Mouse (Mus musculus): ENCODE results near the gene Mapk14. TPM values are rescaled to one million over a fixed set of nuclear protein-coding genes. Genes with fewer than 3 reads are reported as not detected.
"Not testable (repeated sequence)": the region's sequence is repeated elsewhere in the genome, so short reads cannot be mapped to it uniquely, and the experiment has no call there.

The Mapk14 gene
- total RNA-seq, 2 experiments from 2014 or later: 66.5 to 68.1 TPM

DNA sequence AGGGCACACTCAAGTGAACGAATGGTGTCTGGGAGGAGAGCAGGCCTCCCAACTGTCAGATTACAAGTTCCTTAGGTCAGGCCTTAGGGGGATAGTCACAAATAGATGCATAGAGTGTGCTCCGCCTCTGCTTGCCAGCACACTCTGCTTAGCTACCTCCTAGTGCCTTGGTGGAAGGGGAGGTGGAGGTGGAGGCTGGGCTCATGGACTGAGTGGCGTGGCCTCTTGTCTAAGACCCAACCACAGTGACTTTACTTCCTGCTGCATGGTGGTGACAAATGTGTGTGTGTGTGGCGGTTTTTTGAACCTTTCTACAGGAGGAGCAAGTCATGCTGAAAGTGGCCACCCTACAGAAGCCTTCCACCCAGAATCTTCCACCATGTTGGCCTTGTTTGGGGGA is 45.4 kb downstream of the Mapk14 start:
- DNase-seq (ENCODE audit: low spot score in 2 of 2): no peak

DNA sequence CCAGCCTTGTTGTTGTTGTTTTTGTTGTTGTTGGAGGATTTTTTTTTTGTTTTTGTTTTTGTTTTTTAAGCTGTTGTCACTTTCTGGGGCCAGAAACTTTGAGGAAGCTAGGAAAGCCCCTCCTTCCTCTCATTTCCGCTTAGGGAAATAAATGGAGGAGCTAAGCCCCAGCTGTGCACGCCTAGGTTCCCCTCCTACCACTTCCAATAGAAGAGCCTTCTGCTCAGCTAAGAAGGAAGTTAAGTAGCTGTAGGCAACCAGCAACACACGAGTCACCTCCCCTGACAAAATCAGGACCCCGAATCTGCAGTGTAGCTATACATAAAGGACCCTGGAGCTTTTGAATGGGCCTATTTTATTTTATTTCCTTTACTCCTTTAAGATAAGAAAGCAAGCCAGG is 46.8 kb downstream of the Mapk14 start:
- DNase-seq (ENCODE audit: low spot score in 2 of 2): no peak

DNA sequence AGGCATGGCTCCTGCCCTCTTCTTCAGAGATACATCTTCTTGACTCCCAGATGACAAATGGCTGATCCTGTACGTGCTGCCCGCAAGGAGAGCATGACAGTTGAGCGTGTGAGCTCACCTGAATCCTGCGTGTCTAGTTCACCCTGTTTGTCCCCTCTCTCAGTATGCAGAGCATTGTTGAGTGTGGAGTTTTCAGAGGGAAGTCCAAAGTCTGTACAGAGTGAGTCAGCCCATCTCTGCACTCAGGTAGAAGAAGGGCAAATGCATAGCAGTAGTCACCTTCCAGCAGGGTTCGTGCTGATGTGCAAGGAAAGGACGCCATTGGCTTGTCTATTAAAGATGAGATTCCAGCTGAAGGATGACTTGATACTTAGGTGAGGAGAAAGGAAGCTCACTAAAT is 48.1 kb downstream of the Mapk14 start:
- no peak for DNase-seq (ENCODE audit: low spot score in 2 of 2)

DNA sequence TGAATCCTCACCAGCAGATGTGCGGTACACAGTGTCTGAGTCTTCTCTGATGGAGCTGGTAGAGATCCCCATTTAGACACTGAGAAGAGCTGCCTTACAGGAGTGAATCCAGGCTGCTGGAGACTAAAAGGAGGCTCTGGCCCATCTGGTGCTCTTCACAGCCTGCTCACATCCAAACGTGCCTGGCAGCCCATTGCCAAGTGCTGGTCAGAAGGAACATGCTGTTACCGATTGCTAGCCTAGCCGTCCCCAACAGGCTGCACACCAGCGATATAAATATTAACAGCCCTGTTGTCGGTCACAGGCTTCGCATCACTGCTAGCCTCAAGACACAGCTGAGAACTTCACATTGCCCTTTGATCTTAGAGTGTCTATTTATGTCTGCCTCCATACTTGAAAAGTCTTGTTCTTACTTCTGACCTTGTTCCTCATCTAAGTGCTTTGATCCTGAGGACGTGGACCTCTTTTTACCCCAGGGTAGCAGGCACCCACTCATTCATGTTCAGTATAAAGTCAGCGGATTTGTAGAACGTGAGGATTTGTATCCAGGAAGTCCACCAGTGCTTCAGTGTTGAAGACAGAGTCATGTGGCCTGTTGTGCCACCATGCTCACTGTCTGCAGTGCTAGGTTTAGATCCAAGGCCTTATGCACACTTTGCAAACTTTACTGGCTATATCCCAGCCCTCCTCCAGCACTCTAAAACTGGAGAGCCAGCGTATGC is 52.2 kb downstream of the Mapk14 start:
- peak; percentile 42 to 57 for DNase-seq (ENCODE audit: low spot score in 2 of 2)

DNA sequence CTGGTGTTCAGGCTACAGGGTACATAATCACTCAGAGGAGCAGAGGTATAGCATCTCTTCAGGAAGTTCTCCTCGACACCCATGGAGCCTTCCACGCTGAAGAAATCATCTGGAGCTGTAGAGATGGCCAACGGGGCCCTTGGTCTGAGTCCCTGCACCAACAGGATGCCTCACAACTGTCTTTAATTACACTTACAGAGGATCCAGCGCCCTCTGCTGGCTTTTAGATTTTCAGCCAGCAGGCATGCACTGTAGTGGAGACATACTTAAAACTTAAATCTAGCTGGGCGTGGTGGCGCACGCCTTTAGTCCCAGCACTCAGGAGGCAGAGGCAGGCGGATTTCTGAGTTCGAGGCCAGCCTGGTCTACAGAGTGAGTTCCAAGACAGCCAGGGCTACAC is 52.8 kb downstream of the Mapk14 start:
- DNase-seq (ENCODE audit: low spot score in 2 of 2): no peak

DNA sequence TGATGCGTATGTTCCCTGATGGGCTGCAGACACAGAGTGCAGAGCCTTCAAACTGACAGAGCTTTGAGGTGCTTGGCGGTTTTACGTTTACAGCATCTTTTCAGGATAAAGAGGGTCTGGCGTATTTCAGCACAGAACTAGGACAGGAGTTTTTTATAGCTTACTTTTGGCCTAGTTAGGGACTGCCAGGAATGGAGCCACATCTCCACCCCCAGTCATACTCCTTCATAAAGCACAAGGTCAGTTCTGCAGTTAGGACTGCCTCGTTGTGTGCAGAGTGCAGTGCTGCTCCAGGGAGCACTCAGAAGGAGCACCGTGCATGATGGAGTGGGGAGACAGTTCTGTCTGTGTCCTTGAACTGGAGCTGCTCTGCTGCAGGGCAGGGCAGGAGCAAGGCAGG is 54.6 kb downstream of the Mapk14 start:
- no peak for DNase-seq (ENCODE audit: low spot score in 2 of 2)

DNA sequence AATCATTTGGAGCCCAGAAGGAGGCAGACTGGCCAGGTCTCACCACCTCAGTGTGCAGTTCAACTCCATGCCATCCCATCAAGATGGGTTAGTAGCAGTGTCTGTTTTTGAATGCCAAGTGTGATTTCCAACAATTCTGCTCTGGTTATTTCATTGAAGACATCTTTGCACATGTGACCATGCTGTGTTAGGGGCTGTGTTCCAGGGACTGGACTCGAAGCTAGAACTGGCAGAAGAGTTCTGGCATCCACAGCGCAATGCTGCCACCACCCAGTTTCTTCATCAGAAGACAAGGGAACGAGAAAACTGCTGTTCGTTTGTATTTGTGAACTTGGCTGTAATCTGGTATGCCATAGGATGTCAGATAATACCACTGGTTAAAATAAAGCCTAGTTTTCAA is 56.9 kb downstream of the Mapk14 start:
- no peak for DNase-seq (ENCODE audit: low spot score in 2 of 2)

DNA sequence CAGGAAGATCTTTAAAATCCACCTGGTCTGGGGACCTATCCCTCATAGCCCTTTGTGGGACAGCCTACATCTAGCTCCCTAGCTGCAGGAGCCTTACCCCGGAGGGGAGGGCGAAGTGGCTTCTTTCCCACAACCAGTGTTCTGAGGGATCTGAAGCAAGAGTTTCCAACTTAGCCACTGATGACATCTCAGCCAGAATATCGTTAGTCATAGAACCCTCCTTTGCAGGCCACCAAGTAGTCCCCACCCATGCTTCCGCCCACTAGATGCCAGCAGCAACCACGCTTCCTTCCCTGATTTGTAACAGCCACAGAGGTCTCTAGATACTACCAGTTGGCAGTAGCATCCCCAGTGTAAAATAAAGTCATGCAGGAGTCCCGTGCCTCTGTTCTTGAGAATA is 59.5 kb downstream of the Mapk14 start:
- no peak for DNase-seq (ENCODE audit: low spot score in 2 of 2)

DNA sequence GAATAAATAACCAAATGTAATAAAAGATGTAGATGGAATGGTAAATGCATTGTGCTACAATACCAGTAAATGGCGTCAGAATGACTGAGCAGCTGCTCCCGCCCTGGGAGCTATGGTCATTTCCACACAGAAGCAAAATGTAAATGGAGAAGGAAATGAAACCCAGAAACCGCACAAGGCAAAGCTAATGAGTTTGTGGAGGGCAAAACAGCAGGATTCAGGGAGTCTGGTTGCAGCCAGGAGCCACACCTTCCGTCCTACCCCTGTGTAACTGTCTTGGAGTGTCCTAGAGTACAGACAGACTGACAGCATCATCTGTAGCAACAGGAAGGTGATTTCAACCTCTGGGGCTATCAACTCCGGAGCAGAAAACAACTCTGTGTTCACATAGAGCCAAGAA is 65.3 kb downstream of the Mapk14 start:
- no peak for DNase-seq (ENCODE audit: low spot score in 2 of 2)

DNA sequence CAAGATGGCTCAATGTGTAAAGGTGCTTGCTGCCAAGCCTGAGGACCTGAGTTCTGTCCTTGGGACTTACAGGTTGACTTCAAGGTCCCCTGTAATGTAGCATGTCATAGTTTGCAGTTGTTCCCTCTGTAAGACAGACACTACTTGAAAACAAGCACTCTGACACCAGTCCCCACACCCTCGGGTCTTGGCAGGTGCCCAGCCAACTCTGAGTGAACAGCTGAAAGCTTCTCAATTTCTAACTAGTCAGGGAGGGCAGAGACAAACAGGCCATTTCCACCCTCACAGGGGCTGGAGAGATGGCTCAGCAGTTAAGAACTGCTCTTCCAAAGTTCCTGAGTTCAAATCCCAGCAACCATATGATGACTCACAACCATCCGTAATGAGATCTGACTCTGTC is 66.3 kb downstream of the Mapk14 start:
- no peak for DNase-seq (ENCODE audit: low spot score in 2 of 2)

DNA sequence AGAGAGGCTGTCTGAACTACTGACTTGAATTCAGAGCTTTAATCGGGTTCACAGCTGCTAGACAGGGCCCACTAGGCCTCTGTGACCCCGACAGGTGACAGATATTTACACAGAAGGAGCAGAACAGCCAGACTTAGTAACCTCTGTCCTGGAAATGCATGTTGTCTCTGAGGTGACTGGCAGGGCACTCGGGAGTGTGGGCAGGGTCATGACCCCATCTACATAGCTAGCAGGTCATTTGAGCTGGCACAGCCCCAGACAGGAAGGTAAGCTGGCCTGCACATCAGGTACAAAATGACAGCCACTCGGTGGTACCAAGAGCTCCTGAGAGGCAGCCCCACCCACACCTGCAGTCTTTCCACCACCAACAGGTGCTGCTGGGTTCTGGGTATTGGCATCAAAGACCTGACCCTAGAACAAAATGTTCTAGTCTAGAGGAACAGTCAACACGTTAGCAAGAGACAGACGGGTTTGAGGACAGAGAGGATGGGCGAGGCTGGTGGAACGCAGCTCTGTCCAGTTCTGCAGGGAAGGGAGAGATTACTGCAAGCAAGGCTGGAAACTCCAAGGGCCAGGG is 69.7 kb downstream of the Mapk14 start:
- no peak for DNase-seq (ENCODE audit: low spot score in 2 of 2)

DNA sequence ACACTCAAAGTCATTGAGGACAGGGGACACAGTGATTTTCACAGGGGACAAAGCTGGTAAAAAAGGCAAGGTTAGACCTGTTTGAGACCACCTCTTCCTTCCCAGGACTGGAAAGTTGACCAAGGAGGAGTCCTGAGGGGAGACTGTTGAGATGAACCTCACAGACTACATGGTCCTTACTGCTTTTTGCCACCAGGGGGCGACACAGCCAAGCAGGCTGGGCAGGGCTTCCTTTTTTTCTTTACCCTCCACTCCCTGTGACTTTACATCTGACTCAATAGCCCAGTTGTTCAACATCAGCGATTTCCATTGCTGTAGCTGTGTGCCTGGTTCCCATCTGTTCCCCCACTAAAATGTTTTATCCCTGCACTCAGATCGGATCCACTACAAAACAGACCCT is 70.7 kb downstream of the Mapk14 start:
- DNase-seq (ENCODE audit: low spot score in 2 of 2): peak; percentile 56 to 60

DNA sequence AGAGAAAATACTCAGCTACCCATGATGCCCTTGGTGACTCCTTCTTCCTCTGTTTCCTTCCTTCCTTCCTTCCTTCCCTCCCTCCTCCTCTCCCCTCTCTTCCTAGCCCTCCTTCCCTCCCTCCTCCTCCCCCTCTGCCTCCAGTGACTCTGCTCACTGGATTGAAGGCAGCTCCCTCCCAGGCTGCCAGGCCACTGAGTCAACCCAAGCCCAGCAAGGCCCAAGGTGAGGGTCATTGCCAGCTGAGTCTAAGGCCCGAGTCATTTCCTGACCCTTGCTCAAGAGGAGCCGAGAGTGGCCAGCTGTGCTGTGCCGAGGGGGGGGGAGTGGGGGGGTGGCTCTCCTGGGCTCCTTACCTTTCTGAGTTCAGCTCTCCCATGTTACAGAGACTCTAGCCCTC is 75.1 kb downstream of the Mapk14 start:
- no peak for DNase-seq (ENCODE audit: low spot score in 2 of 2)

DNA sequence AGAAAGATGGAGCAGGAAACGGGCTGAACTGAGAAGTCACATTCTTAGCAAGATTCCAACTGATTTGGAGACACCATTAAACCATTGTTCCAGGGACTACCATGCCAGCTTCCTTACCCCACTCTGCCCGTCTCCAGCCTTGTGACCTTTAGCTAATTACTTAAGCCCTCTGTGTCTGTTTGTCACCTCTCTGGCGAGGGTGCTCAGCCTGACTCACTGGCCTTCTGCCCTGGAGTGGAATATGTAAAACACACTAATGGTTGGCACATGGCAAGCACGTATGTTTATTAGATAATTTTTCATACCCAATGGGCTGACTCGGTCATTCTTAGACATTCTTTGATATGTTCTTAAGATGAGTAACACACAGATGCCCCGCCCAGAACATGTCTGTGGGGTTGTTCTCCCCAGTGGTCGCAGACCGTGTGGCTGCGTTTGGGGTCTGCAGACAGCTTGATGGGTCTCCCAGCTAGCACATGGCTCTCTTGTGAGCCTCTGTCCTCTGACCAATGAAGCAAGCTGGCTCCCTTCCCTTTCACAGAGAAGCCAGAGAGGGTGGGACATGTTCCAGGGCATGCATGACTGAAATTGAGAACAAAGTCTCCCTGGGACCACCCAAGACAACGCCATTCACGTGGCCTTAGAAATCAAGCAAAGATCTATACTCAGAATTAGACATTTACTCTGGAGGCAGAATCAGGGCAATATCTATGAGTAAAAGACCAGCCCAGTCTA is 75.8 kb downstream of the Mapk14 start:
- DNase-seq (ENCODE audit: low spot score in 2 of 2): no peak

DNA sequence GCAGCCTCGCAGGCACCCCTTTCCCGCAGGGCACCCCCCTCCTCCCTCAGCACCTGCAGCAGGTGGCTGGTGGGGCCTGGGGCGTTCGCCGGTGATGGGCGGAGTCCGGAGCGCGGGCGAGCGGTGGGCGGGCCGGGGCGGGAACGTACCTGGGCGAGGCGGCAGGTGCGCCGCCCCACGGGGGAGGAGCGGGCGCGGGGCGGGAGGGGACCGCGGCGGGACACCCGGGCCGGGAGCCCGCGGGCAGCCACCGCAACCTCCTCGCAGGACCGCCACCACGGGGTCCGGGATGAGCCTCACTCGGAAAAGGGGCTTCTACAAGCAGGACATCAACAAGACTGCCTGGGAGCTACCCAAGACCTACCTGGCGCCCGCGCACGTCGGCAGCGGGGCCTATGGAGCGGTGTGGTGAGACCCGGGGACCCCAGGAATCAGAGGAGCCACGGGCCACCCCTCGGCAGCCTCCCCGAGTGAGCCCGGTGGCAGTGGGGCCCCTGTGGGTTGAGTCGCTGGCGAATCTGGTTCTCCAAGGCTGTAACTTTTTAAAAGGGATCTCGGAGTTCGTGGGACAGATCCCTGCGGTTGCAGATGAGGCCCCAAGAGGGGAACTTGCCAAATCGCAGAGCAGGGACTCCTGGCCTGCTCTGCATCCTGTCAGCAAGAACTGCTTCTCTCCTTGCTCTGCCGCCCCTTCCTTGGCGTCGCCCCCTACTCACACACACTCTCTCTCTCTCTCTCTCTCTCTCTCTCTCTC is 78.2 kb downstream of the Mapk14 start, which contains the start of gene Mapk13:
Gene Mapk13, plus strand, starts transcription at position 177 of the 754 bp plus-strand sequence.
- no peak for DNase-seq (ENCODE audit: low spot score in 2 of 2)

DNA sequence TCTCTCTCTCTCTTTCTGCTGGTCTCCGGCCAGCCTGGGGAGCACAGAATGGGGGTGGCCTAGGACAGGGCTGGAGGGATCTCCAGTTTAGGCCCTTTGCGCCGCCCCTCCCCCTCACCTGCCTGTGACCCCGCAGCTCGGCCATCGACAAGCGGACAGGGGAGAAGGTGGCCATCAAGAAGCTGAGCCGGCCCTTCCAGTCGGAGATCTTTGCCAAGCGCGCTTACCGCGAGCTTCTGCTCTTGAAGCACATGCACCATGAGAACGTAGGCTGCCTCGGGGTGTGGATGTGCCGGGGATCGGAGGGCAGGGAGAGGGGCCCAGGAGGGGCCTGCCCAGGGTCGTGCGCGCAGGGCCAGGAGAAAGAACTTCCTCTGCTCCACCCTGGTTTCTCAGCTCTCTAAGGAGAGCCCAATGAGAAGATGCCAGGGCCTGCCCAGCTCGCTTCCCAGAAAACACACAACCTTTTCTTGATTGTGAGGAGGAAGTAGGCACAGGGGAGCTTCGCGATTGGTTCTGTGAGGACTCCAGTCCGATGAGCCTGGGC is 78.8 kb downstream of the Mapk14 start:
- no peak for DNase-seq (ENCODE audit: low spot score in 2 of 2)

DNA sequence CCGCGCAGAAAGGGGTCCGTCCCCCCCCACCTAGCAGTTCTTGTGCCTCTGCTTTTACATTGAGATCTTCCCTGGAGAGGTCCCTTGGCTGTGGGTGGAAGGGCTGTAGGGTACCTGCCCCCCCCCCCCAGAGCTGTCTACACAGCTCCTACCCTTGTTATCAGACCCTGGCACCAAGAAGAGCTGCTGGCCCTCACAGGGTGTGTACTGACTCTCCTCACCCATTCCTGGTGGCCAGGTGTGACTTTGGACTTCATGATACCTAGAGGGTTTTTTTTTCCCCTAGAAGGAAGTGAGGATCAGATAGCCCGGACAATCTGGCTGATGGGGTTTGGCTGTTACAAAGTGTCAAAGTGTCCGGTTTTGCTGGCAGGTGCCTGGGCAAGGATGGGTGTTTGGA is 80.2 kb downstream of the Mapk14 start:
- no peak for DNase-seq (ENCODE audit: low spot score in 2 of 2)

DNA sequence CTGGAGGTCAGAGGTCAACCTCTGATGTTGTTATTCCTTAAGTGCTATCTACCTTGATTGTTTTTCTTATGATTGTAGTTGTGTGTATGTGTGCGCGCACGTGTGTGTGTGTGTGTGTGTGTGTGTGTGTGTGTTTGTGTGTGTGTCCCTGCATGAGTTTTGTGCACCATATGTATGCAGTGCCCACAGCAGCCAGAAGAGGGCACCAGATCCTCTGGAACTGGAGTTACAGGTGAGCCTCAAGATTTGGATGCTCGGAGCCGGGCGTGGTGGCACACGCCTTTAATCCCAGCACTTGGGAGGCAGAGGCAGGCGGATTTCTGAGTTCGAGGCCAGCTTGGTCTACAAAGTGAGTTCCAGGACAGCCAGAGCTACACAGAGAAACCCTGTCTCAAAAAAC is 83.2 kb downstream of the Mapk14 start:
- DNase-seq (ENCODE audit: low spot score in 2 of 2): not testable (repeated sequence)

DNA sequence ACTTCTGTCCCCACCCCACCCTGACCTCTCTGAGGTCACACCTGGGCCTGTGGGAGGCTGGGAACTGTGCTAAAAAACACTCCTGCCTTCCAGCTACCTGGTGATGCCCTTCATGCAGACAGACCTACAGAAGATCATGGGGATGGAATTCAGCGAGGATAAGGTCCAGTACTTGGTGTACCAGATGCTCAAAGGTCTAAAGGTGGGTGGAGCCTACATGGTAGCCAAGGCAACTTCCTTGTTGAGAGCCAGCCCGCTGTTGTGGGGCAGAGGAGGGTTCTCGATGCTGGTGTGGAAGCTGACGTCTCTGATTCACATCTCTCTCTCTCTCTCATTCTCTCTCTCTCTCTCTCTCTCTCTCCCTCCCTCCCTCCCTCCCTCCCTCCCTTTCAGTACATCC is 84.0 kb downstream of the Mapk14 start:
- DNase-seq (ENCODE audit: low spot score in 2 of 2): no peak

DNA sequence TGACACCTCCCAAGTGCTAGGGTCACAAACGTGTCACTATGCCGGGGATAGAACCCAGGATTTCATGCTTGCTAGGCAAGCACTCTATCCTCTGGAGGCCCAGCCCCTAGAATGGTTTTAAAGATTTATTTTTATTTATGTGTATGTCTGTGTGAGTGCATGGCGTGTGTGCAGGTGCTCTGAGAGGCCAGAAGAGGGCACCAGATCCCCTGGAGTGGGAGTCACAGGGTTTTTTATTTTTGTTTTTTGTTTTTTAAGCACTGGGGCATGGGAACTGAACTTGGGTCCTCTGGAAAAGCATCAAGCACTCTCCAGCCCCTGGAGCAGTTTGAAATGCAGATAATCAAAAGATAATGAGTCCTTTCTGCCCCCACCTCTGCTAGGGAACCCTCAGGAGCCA is 85.7 kb downstream of the Mapk14 start:
- no peak for DNase-seq (ENCODE audit: low spot score in 2 of 2)

DNA sequence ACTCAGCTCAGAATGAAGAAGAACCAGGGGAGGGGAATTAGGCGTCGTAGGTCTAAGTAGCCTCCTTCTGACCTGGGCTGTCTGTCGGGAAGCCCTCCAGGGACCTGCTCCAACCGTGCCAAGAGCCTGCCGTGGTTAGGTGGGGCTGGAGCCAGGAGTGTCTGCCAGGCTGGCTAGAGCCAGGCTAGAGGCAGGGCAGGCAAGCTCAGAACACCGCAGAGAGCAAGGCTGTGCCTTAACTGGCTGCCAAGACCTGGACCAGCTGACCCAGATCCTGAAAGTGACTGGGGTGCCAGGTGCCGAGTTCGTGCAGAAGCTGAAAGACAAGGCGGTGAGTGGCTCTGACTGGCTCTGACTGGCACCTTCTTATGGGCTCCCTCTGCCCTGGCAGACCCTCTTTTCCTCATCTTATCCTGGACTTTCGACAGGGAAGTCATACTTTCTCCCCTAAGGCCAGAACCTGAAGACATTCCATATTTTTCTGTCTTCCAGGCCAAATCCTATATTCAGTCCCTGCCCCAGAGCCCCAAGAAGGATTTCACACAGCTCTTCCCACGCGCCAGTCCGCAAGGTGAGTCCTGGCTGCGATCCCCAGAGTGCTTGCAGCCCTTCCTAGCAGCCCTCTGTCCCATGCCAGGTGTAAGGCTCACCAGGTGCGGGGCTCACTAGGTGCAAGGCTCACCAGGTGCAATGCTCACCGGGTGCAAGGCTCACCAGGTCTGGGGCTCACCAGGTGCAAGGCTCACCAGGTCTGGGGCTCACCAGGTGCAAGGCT is 86.3 kb downstream of the Mapk14 start:
- DNase-seq (ENCODE audit: low spot score in 2 of 2): peak; percentile 32 to 56

Measured in layer of hippocampus, postnatal 14 days (tissue).